Mouse (Mus musculus) urinary bladder, postnatal 4 days (tissue): Measurements from ENCODE around the gene Tmem231.
"Not testable (repeated sequence)": the region's sequence is repeated elsewhere in the genome, so short reads cannot be mapped to it uniquely, and the experiment has no call there.

Experiments
- DNase-seq, 2 experiments: peaks; one replicate each; pipeline ENCODE4 v3.0.0; 2021 to 2022; ENCODE audit warnings: low spot score in 2 of 2

The Tmem231 gene

DNA sequence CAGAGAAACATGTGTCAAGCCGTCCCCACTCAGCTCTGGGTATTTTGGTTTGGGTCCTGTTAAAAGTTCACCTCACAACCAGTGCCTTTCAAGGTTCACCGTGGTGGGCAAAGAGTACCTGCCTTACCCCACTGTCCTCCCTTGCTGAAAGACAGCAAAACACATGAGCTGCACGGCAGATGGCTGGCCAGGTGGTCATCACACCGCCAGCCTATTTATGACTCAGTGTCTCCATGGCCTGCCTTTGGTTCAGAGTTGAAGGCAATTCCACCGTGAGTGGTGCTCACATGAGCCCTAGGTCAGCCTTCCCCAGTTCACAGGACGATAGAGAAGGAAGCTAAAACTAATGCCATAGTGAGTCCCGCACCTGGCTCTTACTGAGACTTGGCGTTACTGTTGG lies 14.3 kb upstream of the Tmem231 start:
- DNase-seq: no peak

DNA sequence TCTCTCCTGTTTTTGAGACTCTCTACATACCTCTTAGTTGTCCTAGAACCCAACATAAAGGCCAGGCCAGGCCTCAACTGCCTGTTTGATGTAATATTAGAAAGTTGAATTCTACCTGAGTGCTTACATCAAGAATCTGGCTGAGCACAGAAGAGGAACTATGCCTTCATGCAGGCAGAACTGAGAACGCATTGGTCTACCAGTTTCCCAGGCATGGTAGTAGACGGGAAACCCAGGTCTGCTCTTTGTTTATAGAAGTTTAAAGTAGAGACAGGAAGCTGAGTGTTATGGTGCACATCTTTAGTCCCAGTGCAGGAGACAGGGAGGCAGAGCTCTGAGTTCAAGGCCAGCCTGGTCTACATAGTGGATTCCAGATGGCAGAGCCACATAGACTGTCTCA lies 13.5 kb upstream of the Tmem231 start:
- DNase-seq: no peak

- DNase-seq: no peak
Measured at GRCm38 (mm10) chr8:111943544-111943943, 9.9 kb upstream of the Tmem231 start.

- peak; percentile 32 to 61 for DNase-seq
Measured at GRCm38 (mm10) chr8:111941101-111941454, 7.4 kb upstream of the Tmem231 start.

- peak; percentile 90 to 96 for DNase-seq
Measured at GRCm38 (mm10) chr8:111940171-111941100, 6.8 kb upstream of the Tmem231 start, which contains the start of gene Gabarapl2. Gene Gabarapl2 (plus strand): TSS chr8:111940703.

GRCm38 (mm10) chr8:111939516-111940142 lies 5.9 kb upstream of the Tmem231 start:
- DNase-seq: peak in 1 of 2 experiments; percentile 26

- DNase-seq: not testable (repeated sequence)
Measured at GRCm38 (mm10) chr8:111938076-111938985, 4.7 kb upstream of the Tmem231 start.

GRCm38 (mm10) chr8:111937184-111937583 lies 3.5 kb upstream of the Tmem231 start:
- no peak for DNase-seq

- DNase-seq: no peak
Measured at GRCm38 (mm10) chr8:111934201-111934600, 520 bp upstream of the Tmem231 start.

GRCm38 (mm10) chr8:111932580-111933336 lies 923 bp downstream of the Tmem231 start:
- DNase-seq: peak; percentile 61 to 71

GRCm38 (mm10) chr8:111931721-111932120 lies 2.0 kb downstream of the Tmem231 start:
- DNase-seq: no peak

GRCm38 (mm10) chr8:111929648-111930344 lies 3.9 kb downstream of the Tmem231 start:
- DNase-seq: no peak

DNA sequence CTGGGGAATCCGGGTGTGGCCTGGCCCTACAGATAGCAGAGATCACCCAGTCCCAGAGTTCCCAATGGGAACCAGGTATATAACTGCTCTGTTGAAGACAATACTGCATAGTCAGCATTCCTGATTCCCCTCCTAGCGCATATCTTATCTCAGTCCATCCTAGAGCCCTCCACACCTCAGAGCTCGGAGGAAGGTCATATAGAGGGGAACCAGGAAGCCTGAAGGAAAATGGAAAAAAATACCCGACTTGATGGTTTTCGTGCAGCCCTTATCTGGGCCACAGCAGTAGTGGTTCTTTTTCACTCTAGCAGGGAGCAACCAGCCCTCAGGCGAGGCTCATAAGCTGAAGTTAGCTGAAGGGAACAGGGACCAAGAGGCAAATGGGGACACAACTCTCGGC lies 8.7 kb downstream of the Tmem231 start:
- no peak for DNase-seq

- DNase-seq: no peak
Measured at GRCm38 (mm10) chr8:111923383-111923804, 10.3 kb downstream of the Tmem231 start.

DNA sequence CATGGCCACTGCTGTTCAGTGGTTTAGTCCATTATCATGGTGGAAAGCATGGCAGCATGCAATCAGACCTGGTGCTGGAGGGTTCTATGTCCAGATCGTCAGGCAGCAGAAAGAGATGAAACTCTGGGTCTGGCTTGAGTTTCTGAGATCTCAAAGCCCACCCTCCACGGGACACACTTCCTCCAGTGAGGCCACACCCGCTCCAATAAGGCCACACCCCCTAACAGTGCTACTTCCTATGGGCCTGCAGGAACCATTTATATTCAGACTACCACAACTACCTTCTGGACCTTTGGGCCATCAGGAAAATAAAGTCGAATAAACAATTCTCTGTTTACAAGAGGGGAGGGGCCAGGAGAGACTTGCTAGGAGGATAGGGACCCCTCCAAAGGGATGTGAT lies 12.7 kb downstream of the Tmem231 start:
- DNase-seq: no peak

DNA sequence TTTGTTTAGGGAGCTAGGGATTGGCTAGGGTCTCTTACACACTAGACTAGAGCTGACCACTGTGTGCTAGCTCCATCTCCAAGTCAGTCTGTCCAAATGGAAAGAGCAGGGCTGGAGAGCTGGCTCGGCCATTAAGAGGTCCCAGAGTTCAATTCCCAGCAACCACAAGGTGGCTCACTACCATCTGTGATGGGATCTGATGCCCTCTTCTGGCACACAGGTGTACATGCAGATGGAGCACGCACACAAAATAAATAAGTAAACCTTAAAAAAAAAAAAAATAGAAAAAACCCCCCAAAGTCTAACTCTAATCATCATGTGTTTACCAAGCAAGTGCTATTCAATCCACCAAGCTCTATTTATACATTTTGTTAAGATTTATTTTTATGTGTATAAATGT lies 14.0 kb downstream of the Tmem231 start:
- DNase-seq: no peak

DNA sequence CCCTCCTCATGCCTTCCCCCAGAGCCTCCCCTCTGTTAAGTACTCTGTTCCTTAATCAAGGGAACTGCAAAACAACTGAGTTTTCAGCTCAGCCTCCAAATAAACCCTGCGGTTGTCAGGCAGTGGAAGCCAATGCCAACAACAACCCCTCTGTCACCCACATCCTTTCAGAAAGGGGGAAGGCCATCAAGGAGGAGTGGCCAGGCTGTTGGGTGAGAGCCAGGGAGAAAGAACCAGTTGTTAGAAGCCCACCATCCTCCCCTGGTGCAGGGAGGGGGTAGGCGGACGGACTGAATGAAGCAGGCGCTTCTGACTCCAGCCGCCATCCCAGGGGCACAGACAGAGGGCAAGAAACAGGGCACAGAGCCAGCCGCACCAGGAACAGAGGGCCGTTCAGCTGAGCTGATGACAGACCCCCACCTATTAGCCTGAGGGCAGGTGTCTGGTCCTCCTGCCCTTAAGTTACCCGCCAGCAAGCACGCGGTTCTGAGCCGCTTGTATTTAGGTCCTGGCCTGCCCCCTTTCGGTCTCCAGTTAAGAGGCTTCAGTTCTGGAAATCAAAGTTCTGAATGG lies 20.7 kb downstream of the Tmem231 start:
- no peak for DNase-seq

DNA sequence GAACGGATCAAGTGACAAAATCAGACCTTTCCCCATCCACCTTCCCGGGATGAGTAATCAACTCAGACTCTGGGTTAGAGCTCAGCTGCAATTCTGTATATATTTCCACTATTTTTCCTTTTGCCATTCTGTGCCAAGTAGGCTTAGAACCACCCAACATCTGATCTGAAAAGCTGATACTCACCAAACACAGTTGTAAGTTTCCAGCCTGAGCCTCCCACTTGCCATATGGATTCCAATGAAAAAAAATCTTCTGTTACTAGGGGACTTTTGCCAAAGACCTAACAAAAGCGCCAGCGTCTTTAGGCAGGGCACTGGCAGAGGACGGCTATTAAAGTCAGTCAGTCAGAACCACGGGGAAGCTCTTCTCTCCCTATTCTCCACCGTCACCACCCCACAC lies 22.1 kb downstream of the Tmem231 start:
- DNase-seq: no peak

GRCm38 (mm10) chr8:111909621-111910450 lies 23.8 kb downstream of the Tmem231 start, which contains the start of gene Chst5:
Gene Chst5 (minus strand): TSS chr8:111910447.
- DNase-seq: no peak
